Mouse (Mus musculus) limb, embryonic 14.5 days (tissue): ENCODE results near the gene Cisd2. TPM values are rescaled to one million over a fixed set of nuclear protein-coding genes. Genes with fewer than 3 reads are reported as not detected.
A peak's percentile ranks its signal among the peaks of the same experiment; 100 is the strongest.

ENCODE experiments used
- ATAC-seq: fragments of 200-750 bp; cut with Nextera tagmentation; 2 replicates; pipeline ENCODE4 v1.8.0; 2017; ENCODE audit warnings: low read depth, moderate number of reproducible peaks, moderate TSS enrichment; ENCODE audit not compliant: low FRiP score
- DNase-seq: peaks from one replicate; pipeline ENCODE4 v3.0.0-alpha.2; 2015; ENCODE audit warnings: low spot score
- H3K27ac ChIP-seq: fragments of 300-500 bp; sonication (generic); replicated peaks from 2 replicates; pipeline ENCODE4 v1.5.1; 2014; ENCODE audit warnings: low read depth, mild to moderate bottlenecking, low read length, moderate library complexity, mixed read lengths
- H3K27me3 ChIP-seq: fragments of 300-500 bp; sonication (generic); 2 replicates; pipeline ENCODE4 v1.6.1; 2014; ENCODE audit warnings: low read length, mixed read lengths; ENCODE audit not compliant: control insufficient read depth, insufficient read depth
- H3K36me3 ChIP-seq: fragments of 300-500 bp; sonication (generic); 2 replicates; pipeline ENCODE4 v1.6.1; 2014; ENCODE audit warnings: mild to moderate bottlenecking, low read length, moderate library complexity, mixed read lengths; ENCODE audit not compliant: control insufficient read depth, insufficient read depth
- H3K4me1 ChIP-seq: fragments of 300-500 bp; sonication (generic); 2 replicates; pipeline ENCODE4 v1.6.1; 2014; ENCODE audit warnings: antibody characterized with exemption, low read length, mixed read lengths; ENCODE audit not compliant: control insufficient read depth, insufficient read depth
- H3K4me2 ChIP-seq: fragments of 300-500 bp; sonication (generic); replicated peaks from 2 replicates; pipeline ENCODE4 v1.6.1; 2014; ENCODE audit warnings: low read depth, mild to moderate bottlenecking, low read length, moderate library complexity; ENCODE audit not compliant: severe bottlenecking
- H3K4me3 ChIP-seq: fragments of 300-500 bp; sonication (generic); replicated peaks from 2 replicates; pipeline ENCODE4 v1.5.1; 2014; ENCODE audit warnings: low read length
- H3K9ac ChIP-seq: fragments of 300-500 bp; sonication (generic); 2 replicates; pipeline ENCODE4 v1.6.1; 2014; ENCODE audit warnings: mild to moderate bottlenecking, low read depth, low read length, moderate library complexity; ENCODE audit not compliant: severe bottlenecking
- H3K9me3 ChIP-seq: fragments of 300-500 bp; sonication (generic); 2 replicates; pipeline ENCODE4 v1.6.1; 2016; ENCODE audit warnings: low read length; ENCODE audit not compliant: control insufficient read depth
- POLR2A ChIP-seq: fragments of 200-500 bp; IDR thresholded peaks from 2 replicates; pipeline ENCODE4 v1.8.0; 2012; ENCODE audit warnings: inconsistent platforms, mild to moderate bottlenecking, moderate library complexity, borderline replicate concordance; ENCODE audit not compliant: insufficient read depth, insufficient read length; ENCODE audit errors: extremely low read depth
- WGBS: fragments of 180-500 bp; shearing (Covaris S2); extraction: QIAGEN DNeasy Blood & Tissue Kit; methylation state at CpG from one replicate; pipeline ENCODE4 v1.1.7; 2014; 5-methylcytosine and 5-hydroxymethylcytosine counted together
- polyA plus RNA-seq, 2 experiments: library from polyadenylated mRNA; depleted of rRNA in 1 of 2; stranded (reverse) in 1 of 2; unstranded in 1 of 2; fragments of >200 nt; fragmentation: Nextera tagmentation in 1 of 2; extraction: Ambion mirVana in 1 of 2; gene quantifications; 2 replicates each; pipeline versions ENCODE4 v1.2.1 to v1.2.3; 2012 to 2014

The Cisd2 gene
- polyA plus RNA-seq, 2 experiments, result 44.6 to 46.9 TPM

DNA sequence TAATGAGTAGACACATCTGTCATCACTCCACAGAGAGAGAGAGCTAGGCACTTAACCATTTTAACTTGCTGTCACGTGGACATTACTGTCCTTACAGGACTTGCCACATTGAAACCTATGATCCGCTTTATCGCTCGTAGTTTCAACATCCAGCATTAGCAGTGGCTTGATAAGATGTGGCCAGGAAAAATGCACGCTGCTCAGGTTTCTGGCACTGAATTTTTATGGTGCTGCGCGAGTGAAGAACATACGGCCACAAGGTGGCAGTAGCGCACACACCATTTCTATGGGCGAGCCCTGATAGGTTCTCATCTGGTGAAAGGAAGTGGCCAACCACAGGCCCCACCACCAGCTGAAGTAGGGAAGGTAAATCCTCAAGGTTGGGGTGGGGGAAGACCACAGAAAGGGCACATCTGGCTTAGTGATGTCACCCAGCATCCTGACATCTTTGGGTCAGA lies 21.5 kb downstream of the Cisd2 start:
- Histone ChIP-seq H3K36me3 (peaks cover 9% of the 10 kb centered on the region), H3K9ac (no peak overlapping the region), H3K4me2 (no peak overlapping the region; the same call in 1 of the 2 replicates), H3K4me1 (no peaks in the 10 kb centered on the region), H3K9me3 (no peaks in the 10 kb centered on the region), H3K27me3 (no peaks in the 10 kb centered on the region), H3K27ac (no peak overlapping the region), H3K4me3 (no peak overlapping the region)
- no peak for TF ChIP-seq POLR2A
- peak; percentile 81 for ATAC-seq
- peak; percentile 92 for DNase-seq
- WGBS, result 13% methylated on average over 10 of the region's 10 CpGs

DNA sequence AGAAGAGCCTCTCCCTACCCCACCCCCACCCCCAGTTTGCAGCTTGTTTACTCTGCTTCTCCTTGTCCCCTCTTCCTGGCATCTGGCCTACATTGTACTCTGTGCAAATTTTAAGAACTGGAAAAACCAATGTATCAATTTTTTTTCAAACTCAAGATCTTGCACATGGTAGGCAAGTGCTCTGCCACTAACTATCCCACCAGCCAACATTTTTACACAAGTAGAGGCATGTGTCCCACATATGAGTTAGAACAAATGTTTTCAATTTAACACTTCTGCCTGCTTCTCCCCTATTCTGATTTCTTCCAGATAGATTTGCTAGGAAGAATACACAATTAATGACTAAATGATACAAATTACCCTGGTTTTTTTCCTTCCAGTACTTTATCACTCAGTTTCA lies 26.6 kb downstream of the Cisd2 start:
- Histone ChIP-seq H3K4me1 (no peaks in the 10 kb centered on the region), H3K4me2 (no peak overlapping the region), H3K9me3 (no peaks in the 10 kb centered on the region), H3K27me3 (no peaks in the 10 kb centered on the region), H3K27ac (no peak overlapping the region), H3K9ac (no peak overlapping the region), H3K36me3 (no peaks in the 10 kb centered on the region), H3K4me3 (no peak overlapping the region)
- ATAC-seq (no peak), DNase-seq (no peak)
- no peak for TF ChIP-seq POLR2A

DNA sequence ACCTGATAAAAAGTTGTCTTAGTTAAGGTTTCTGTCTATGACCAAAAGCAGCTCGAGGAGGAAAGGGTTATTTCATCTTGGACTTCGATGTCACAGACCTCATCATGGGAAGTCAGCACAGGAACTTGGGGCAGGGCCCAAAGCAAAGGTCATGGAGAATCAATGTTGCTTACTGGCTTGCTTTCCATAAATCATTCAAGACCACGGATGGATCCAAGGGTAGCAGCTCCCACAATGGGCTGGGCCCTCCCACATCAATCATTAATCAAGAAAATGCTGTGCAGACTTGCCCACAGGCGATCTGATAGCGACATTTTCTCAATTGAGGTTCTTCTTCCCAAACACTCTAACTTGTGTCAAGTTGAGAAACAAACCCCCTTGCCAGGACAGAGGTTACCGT lies 27.6 kb downstream of the Cisd2 start:
- Histone ChIP-seq H3K9me3 (no peaks in the 10 kb centered on the region), H3K4me2 (no peak overlapping the region), H3K36me3 (no peaks in the 10 kb centered on the region), H3K27ac (no peak overlapping the region), H3K9ac (no peak overlapping the region), H3K4me1 (no peaks in the 10 kb centered on the region), H3K27me3 (no peaks in the 10 kb centered on the region), H3K4me3 (no peak overlapping the region)
- TF ChIP-seq POLR2A, result no peak
- ATAC-seq, result no peak
- DNase-seq, result no peak
- WGBS, result 61% methylated on average over 6 of the region's 6 CpGs

DNA sequence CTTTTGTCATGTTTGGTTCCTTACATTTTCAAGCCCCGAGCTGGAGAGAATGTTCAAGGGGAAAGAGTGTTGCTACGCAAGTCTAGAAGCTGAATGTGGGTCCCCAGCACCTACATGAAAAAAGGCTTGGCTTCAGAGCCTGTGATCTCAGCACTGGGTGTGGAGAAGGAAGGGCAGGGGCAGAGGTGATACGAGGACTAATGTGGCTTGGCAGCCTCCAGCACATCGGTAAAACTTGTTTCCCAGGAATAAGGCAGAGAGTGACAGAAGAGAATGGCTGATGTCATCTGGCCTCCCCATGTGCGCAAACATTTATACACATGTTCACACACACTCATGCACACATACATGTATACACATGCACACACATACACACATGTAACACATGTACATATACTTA lies 28.6 kb downstream of the Cisd2 start:
- WGBS, result 72% methylated on average over 5 of the region's 5 CpGs
- TF ChIP-seq POLR2A, result no peak
- H3K9ac ChIP-seq, result no peak overlapping the region
- no peaks in the 10 kb centered on the region for H3K27me3 ChIP-seq
- H3K4me3 ChIP-seq, result no peak overlapping the region
- H3K36me3 ChIP-seq, result no peaks in the 10 kb centered on the region
- no peak overlapping the region for H3K27ac ChIP-seq
- no peak for DNase-seq
- no peak for ATAC-seq
- no peak overlapping the region for H3K4me2 ChIP-seq
- H3K4me1 ChIP-seq, result no peaks in the 10 kb centered on the region
- H3K9me3 ChIP-seq, result no peaks in the 10 kb centered on the region

DNA sequence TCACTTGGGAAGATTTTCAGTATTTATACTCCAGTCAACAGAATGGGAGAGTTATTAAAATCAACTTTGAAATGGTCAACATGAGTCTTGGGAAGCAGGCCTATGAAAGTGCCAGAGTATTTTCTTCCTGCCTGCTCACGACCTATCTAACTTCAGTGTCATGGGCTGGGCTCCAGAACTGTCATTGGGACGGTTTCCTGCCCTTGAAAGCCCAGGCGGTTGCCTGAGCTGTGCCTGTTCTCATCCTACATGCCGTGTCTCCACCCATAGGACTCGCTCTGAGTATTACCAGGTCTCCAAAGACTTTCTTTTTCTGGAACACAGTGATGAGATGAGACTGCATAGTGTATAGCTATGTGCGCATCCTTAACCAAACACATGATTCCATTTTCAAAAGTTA lies 30.5 kb downstream of the Cisd2 start:
- WGBS, result 77% methylated on average over 6 of the region's 6 CpGs
- no peak for TF ChIP-seq POLR2A

DNA sequence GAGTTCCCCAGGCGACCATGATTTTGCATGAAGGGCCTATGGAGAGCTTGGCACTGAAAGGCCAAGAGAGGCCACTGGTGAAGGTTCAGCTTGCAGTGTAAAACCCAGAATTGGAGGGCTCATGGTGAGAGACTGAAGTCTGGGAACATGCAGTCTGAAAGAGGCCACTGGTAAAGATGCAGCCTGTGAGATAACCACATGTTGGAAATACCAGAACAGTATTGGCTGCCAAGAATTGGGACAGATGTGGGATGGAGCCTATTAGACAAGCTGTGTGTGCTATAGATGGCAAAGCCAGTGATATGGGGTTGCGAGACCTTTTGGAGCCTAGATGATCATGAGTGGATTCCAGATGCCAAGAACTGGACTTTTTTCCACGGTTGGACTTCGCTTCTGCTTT lies 43.9 kb downstream of the Cisd2 start:
- Histone ChIP-seq H3K9ac (no peak overlapping the region), H3K36me3 (no peaks in the 10 kb centered on the region), H3K27me3 (no peaks in the 10 kb centered on the region), H3K4me1 (no peaks in the 10 kb centered on the region), H3K9me3 (no peaks in the 10 kb centered on the region), H3K27ac (no peak overlapping the region), H3K4me3 (no peak overlapping the region), H3K4me2 (no peak overlapping the region)
- no peak for TF ChIP-seq POLR2A
- DNase-seq, result no peak
- no peak for ATAC-seq
- 92% methylated on average over 4 of the region's 4 CpGs for WGBS

More for the DNA sequence above, 30.5 kb downstream of the Cisd2 start:
- Histone ChIP-seq H3K4me3 (no peak overlapping the region), H3K4me2 (no peak overlapping the region), H3K4me1 (no peaks in the 10 kb centered on the region), H3K9ac (no peak overlapping the region), H3K36me3 (no peaks in the 10 kb centered on the region), H3K27ac (no peak overlapping the region), H3K27me3 (no peaks in the 10 kb centered on the region), H3K9me3 (no peaks in the 10 kb centered on the region)
- ATAC-seq, result no peak
- DNase-seq, result no peak
